10 mouse cellular contexts compared by ENCODE assay signal in the genomic region with DNA sequence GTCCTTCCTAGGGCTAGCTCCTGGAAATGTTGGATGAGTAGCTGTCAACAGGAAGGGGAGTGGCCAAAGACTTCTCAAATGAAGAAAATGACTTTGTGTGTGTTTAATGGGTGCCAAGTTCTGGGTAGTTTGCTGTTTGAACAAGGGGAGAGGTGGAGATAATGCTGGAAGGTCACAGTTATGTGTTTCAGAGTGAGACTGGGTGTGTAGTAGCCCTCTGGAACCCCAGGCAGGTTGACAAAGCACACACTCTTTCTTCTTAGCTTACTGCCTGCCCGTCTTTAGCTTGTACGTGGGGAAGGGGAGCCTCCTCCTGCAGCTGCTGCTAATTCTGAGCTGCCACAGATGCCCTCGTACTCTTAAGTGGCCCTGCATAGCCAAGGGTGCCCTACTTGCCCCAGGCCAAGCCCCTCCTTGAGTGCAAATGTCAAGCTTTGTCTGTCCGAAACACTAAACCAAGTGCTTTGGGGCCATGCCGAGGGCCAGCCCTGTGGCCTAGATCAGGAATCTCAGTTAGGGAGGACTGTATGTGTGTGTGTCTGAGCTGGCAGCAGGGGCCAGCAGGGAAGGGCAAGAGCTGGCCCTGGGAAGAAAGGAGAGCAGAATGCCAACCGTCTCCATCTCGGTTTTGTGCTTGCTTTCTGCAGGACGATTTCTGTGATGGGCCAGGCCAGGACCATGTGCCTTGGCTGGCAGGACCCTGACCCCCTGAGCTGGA.
DNase-seq lines count a peak whose midpoint lies in the region; ATAC-seq and TF ChIP-seq lines count a peak whose summit lies in the region.
"Had no signal": no experiment of that assay in that cellular context is flagged by ENCODE, and none has a peak within 500 bp of the region (broad histone marks: within the 10 kb centered on the region; RNA-seq: fewer than 3 reads in every experiment).

No protein-coding gene starts in this region.

- no peak for ATAC-seq in kidney, postnatal 0 days (replicated peaks; ENCODE audit: low FRiP score, low read depth)
- peak; percentile 27; the same call in 1 of the 2 replicates for ATAC-seq in forebrain, embryonic 16.5 days
- no peak for ATAC-seq in heart, embryonic 12.5 days (ENCODE audit: insufficient number of reproducible peaks, low FRiP score)
- ATAC-seq in inflammation-experienced regulatory T-cells, adult 6 months: no peak
- no peak for ATAC-seq in activated CD4-positive, CD25-positive, alpha-beta regulatory T cell, adult 4 months
- ATAC-seq: Patski had no signal

- WGBS in kidney, postnatal 0 days: 48% methylated on average over 8 of the region's 8 CpGs
- WGBS in forebrain, embryonic 16.5 days: 60% methylated on average over 8 of the region's 8 CpGs
- 66% methylated on average over 8 of the region's 8 CpGs for WGBS in midbrain, embryonic 10.5 days
- 31% methylated on average over 8 of the region's 8 CpGs for WGBS in small intestine, adult 2 months
- WGBS in heart, embryonic 12.5 days: 57% methylated on average over 8 of the region's 8 CpGs

- no peak overlapping the region for H3K4me3 ChIP-seq in kidney, postnatal 0 days (replicated peaks; ENCODE audit: low read depth, low read length)
- H3K4me3 ChIP-seq in forebrain, embryonic 16.5 days (replicated peaks; ENCODE audit: low read length): no peak overlapping the region
- no peak overlapping the region for H3K4me3 ChIP-seq in midbrain, embryonic 10.5 days
- H3K4me3 ChIP-seq in small intestine, adult 2 months (ENCODE audit: low read depth, low read length): no peak overlapping the region
- H3K4me3 ChIP-seq in heart, embryonic 12.5 days: no peak overlapping the region
- H3K4me3 ChIP-seq: heart, embryonic 10.5 days had no signal

- H3K9me3 ChIP-seq in kidney, postnatal 0 days (replicated peaks; ENCODE audit: low read length): no peaks in the 10 kb centered on the region
- H3K9me3 ChIP-seq in forebrain, embryonic 16.5 days (ENCODE audit: control insufficient read depth, low read length): no peaks in the 10 kb centered on the region
- H3K9me3 ChIP-seq in midbrain, embryonic 10.5 days (replicated peaks): no peaks in the 10 kb centered on the region
- no peaks in the 10 kb centered on the region for H3K9me3 ChIP-seq in heart, embryonic 12.5 days (replicated peaks)
- H3K9me3 ChIP-seq: heart, embryonic 10.5 days had no signal

- H3K27me3 ChIP-seq in kidney, postnatal 0 days (ENCODE audit: insufficient read depth, low read length): no peaks in the 10 kb centered on the region
- H3K27me3 ChIP-seq in forebrain, embryonic 16.5 days (replicated peaks; ENCODE audit: control insufficient read depth, insufficient read depth, low read length): no peaks in the 10 kb centered on the region
- no peaks in the 10 kb centered on the region for H3K27me3 ChIP-seq in midbrain, embryonic 10.5 days (ENCODE audit: low read depth, poor library complexity, severe bottlenecking)
- no peaks in the 10 kb centered on the region for H3K27me3 ChIP-seq in small intestine, adult 2 months (ENCODE audit: control insufficient read depth, insufficient read depth, low read length)
- H3K27me3 ChIP-seq in heart, embryonic 12.5 days (replicated peaks): no peaks in the 10 kb centered on the region
- H3K27me3 ChIP-seq: Patski had no signal

- TF ChIP-seq POLR2A in small intestine, adult 2 months (IDR thresholded peaks at IDR 0.05; ENCODE audit: low read depth, low read length): no peak

- peaks cover 8% of the 10 kb centered on the region; the same call in 1 of the 2 replicates for H3K4me1 ChIP-seq in kidney, postnatal 0 days (replicated peaks; ENCODE audit: insufficient read depth, low read length)
- H3K4me1 ChIP-seq in forebrain, embryonic 16.5 days (replicated peaks; ENCODE audit: control insufficient read depth, insufficient read depth, low read length): peaks cover 15% of the 10 kb centered on the region
- H3K4me1 ChIP-seq in midbrain, embryonic 10.5 days: peaks cover 27% of the 10 kb centered on the region
- H3K4me1 ChIP-seq in small intestine, adult 2 months (ENCODE audit: control insufficient read depth, insufficient read depth, insufficient read length, low read length): peaks cover 5% of the 10 kb centered on the region
- H3K4me1 ChIP-seq in heart, embryonic 12.5 days (replicated peaks): peaks cover 15% of the 10 kb centered on the region

- no peak overlapping the region for H3K9ac ChIP-seq in kidney, postnatal 0 days (ENCODE audit: low read depth, low read length)
- 0 out of 2 replicates have a peak overlapping the region, but pooled peaks have one; percentile 17 for H3K9ac ChIP-seq in forebrain, embryonic 16.5 days (replicated peaks; ENCODE audit: low read depth, low read length)
- no peak overlapping the region for H3K9ac ChIP-seq in heart, embryonic 12.5 days

- H3K4me2 ChIP-seq in kidney, postnatal 0 days (ENCODE audit: low read length): no peak overlapping the region
- no peak overlapping the region for H3K4me2 ChIP-seq in forebrain, embryonic 16.5 days (ENCODE audit: low read length)
- no peak overlapping the region for H3K4me2 ChIP-seq in heart, embryonic 12.5 days

- no peak for TF ChIP-seq CTCF in kidney, postnatal 0 days (IDR thresholded peaks at IDR 0.05; ENCODE audit: low read depth)
- no peak for TF ChIP-seq CTCF in small intestine, adult 2 months (IDR thresholded peaks at IDR 0.05; ENCODE audit: extremely low read depth, insufficient read length, insufficient replicate concordance, low read depth, low read length)

- H3K36me3 ChIP-seq in kidney, postnatal 0 days (ENCODE audit: insufficient read depth, low read length): no peaks in the 10 kb centered on the region
- no peaks in the 10 kb centered on the region for H3K36me3 ChIP-seq in forebrain, embryonic 16.5 days (ENCODE audit: control insufficient read depth, insufficient read depth)
- no peaks in the 10 kb centered on the region for H3K36me3 ChIP-seq in midbrain, embryonic 10.5 days
- H3K36me3 ChIP-seq in small intestine, adult 2 months (ENCODE audit: control insufficient read depth, insufficient read depth, low read length): no peaks in the 10 kb centered on the region
- H3K36me3 ChIP-seq in heart, embryonic 12.5 days: no peaks in the 10 kb centered on the region
- H3K36me3 ChIP-seq: heart, embryonic 10.5 days had no signal

- peak overlapping the region; percentile 72 for H3K27ac ChIP-seq in kidney, postnatal 0 days
- peak overlapping the region; percentile 50; the same call in 1 of the 2 replicates for H3K27ac ChIP-seq in forebrain, embryonic 16.5 days (ENCODE audit: low read length)
- peak overlapping the region; percentile 53 for H3K27ac ChIP-seq in midbrain, embryonic 10.5 days (replicated peaks)
- 0 out of 2 replicates have a peak overlapping the region, but pooled peaks have one; percentile 1 for H3K27ac ChIP-seq in small intestine, adult 2 months (ENCODE audit: insufficient read depth, low read depth, low read length)
- H3K27ac ChIP-seq in heart, embryonic 12.5 days (ENCODE audit: poor library complexity, severe bottlenecking): no peak overlapping the region
- H3K27ac ChIP-seq: heart, embryonic 10.5 days had no signal

- DNase-seq in kidney, postnatal 0 days (ENCODE audit: low spot score): no peak
- no peak for DNase-seq in kidney, adult 8-10 months
- DNase-seq in midbrain, embryonic 10.5 days (ENCODE audit: low spot score): no peak
